Mouse (Mus musculus): ENCODE results near the gene Inpp5d.

Gene Inpp5d

DNA sequence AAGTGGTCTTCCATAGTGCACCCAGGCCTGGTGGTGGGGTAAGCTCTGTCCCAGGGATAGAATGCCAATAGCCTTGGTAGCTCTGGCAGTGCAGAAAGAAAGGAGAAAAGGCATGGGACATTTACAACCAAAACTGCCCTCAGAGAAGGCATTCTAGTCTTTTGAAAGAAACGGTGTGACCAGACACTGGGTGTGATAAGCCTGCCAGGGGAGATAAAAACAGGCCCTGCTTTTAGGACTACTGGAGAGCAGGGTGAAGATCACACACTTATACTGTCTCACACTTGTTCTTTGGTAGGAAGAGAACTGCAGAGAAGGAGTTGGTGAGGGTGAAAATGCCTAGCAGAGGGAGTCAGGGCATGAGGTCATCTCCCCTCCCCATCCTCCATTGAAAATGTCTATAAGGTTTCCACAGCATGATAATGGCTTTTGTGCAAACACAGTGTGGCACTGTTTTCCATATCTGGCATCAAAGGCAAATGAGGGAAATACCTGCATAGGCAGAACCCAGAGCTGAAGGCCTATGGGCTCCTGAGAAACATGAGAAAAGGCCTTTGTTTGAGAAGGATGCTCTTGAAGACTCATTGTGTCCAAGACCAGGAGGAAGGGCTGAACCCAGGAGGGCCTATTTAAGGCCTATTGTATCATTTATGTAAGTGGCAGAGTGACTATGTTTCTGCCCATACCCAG is 4.0 kb downstream of the Inpp5d start:
- no peak for DNase-seq (ENCODE audit: low spot score in 2 of 2)

DNA sequence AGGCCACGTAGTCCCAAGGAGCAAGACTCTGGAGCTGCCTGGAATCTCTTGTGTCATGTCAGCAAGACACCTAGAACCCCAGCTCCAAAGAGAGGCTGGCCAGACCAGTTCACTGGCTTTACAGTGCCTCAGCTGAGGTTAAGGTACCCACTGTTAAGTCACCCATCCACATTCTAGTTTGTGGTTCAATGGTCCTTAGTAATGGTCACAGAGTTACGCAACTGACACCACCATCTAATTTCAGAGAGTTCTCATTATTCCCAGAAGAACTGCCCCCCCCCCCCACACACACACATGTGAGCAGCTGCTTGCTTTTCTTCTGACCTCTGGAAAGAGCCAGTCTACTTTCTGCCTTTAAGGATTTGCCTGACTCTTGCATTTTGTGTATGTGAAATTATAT is 4.7 kb downstream of the Inpp5d start:
- DNase-seq (ENCODE audit: low spot score in 2 of 2): no peak

DNA sequence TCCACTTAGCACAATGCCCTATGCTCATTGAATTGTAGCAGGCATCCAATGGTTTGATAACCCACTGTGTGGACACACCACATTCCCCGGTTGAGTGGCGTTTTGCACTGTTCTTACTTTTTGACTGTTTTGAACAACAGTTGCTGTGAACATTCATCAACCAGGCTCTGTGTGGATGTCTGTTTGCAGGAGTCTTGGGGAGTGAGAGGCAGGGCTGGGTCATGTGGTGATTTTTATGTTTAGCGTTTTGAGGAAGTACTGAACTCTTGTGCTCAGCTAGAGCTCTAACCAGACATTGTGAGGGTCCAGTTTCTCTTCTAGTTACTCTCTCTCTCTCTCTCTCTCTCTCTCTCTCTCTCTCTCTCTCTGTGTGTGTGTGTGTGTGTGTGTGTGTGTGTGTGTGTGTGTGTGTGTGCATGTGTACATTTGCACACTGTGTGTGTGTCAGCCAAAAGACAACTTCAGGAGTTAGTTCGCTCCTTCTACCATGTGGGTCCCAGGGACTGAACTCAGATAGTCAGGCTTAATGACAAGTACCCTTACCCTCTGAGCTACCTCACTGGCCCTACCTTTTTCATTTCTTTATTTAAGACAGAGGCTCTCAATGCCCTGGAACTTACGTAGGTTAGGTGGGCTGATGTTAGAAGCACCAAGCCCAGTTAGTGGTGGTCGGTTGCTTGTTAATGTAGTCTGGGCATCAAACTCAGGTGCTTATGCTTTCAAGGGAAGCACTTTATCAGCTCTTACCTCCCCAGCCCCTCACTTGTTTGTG is 5.3 kb downstream of the Inpp5d start:
- DNase-seq (ENCODE audit: low spot score in 2 of 2): peak in 1 of 2 experiments; percentile 67

DNA sequence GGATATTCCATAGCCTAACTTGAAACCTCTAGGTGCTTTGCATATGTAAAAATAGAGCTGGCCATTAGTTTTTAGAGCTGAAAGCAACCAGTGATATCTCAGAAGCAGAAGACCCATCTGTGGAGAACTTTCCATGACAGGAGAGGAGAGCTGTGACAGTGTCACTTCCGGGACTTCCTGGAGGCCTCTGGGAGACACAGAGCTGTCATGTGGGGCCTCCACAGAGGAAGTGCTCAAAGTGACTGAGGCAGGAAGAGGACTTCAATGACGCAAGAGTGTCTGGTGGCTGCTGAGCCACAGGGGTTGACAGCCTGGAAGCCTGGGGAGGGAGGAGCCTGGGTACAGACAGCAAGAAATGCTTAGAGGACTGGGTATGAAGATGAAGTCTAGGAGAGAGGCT is 6.2 kb downstream of the Inpp5d start:
- DNase-seq (ENCODE audit: low spot score in 2 of 2): peak; percentile 89 to 91

DNA sequence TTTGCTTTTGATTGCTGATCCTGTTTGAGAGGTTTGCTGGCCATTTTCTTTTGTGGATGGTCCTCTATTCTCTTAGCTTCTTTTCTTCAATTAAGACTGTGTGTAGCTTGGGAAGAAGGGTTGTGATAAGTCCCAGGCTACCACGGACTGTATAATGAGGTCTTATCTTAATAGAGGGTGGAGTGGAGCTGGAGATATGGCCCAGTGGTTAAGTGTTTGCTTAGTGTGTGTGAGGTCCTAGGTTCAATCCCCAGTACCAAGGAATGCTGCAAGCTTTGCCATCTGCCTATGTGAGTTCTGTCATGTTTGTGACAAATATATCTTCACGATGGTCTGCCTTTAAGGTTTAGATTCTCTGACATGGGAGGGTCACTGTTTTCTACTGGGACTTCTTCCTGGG is 8.0 kb downstream of the Inpp5d start:
- DNase-seq (ENCODE audit: low spot score in 2 of 2): no peak

DNA sequence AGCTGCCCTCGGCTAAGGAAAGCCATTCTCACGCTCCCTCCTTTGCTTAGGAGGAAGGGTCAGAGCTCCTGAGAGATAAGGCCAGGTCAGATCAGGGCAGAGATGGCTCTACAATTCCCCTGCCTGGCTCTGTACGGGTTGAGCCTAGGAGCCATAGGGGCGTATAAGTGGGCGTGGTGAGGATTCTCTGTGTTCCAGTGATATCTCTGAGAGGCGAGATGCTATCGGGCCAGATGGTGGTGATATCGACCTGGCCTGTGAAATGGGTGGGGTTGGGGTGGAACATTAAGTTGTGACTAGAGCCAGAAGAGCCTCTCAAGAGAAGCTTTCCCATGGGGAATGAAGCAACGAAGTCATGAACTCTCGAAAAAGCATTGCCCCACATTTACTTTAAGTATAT is 11.5 kb downstream of the Inpp5d start:
- no peak for DNase-seq (ENCODE audit: low spot score in 2 of 2)

DNA sequence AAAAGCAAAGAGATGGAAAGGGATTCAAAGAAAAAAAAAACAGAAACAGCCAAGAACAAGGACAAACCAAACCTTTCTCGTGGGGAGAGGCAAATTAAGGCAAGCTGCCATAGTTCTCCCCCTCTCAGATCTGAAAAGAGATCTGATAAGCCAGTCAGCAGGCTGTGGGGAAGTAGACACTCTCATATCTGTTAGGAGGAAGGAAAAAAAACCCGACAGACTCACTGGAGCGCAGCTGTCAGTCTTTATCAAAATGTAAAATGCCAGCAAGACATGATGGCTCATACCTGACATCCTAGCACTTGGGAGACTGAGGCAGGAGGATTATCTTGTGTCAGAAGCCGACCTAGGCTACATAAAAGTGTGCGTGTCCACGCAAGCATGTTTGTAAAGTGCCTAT is 12.1 kb downstream of the Inpp5d start:
- DNase-seq (ENCODE audit: low spot score in 2 of 2): no peak

DNA sequence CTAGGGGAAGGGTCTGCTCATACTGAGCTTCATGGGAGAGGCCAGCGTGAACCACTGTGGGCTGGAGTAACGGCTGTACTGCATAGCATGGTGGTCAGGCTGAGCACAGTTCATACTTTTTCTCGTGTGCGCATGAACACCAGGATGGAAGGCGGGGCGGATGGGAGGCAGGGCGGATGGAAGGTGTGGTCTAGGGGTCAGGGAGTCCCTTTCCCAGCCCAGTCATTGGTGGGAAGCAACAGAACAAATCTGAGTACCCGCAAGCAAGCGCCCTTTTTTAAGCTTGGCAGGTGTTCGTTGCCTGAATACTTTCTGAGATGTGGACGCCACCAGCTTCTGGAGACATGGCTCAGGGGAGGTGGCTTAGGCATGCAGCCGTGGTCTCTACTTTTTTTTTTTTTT is 16.6 kb downstream of the Inpp5d start:
- no peak for DNase-seq (ENCODE audit: low spot score in 2 of 2)

DNA sequence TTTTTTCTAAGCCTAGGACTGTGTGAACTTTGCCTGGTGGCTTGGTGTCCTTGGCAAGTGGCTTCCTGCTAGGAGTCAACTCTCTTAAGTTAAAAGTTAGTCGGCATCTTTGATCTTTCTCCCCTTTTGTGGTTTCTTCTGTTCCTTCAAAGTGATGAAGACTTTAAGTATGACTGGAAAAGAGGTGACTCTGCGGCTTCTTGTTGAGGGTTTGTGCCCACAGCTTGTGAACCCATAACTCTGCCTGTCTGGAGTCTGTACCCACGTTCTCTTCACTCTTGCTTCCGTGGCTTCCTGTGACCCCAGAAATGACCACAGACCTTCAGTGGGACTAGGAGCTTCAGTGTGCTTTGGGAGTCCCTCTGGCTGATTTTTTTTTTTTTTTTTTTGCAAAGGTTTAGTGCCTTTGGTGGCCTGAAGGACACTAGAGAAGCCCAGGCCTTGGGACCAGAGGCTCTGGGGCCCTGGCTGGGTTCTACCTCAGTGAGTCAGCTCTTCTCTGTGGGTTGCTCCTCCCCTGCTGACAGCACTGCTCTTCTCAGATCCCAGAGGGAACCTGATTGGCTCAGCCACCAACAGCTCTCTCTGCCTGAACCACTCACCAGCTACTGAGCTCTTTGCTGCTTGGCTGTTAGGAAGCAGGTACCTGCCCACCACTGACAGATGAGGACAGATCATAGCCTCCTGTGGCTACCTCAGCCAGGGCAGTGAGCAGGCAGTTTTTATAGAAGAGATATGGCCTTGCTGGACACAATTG is 17.2 kb downstream of the Inpp5d start:
- DNase-seq (ENCODE audit: low spot score in 2 of 2): peak; percentile 73 to 77

DNA sequence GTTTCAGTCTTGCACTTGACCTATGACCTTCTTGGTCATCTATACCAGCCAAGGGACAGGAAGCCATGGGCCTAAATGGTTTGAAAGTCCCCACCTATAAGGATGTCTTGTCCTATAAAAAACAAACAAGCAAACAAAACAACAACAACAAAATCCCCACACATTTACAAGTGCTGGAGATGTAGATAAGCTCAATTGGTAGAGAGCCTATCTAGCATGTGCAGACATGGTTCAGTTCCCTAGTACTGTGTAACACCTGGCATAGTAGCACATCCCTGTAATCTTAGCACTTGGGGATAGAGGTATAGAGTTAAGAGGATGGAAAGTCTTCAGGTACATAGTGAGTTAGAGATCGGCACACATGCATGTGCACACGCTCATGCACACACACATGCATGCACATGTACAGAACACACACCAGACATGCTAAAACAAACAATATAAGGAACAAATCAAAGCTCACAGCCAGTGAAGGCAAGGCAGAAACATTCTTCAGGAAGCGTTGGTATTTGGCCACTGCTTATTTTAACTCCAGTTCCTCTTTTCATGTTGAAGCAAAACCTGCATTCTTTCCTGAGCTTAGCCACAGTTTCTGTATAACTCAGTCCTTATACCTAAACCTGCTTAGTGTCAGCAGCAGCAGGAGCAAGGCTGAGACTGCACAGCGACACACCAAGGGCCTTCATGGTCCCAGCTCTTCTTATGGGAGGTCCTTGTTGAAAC is 17.9 kb downstream of the Inpp5d start:
- DNase-seq (ENCODE audit: low spot score in 2 of 2): no peak

DNA sequence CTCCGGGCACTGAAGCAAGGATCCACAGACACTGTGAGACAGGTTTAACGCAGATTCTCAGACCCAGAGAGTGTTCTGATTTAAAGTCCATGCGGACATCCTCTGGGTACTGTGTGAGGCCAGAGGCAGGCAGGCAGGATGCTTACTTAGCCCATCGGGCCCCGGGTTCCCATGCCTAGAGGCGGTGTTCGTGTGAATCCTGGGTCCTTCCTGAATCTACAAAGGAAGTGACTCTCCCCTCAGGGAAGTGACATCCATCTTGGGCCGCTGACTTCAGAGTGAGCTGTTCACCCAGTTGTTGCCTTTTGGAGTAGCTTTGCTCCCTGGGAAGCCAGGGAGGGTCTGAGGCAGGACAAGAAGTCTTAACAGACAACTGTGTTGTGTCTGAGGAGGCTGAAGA is 19.6 kb downstream of the Inpp5d start:
- DNase-seq (ENCODE audit: low spot score in 2 of 2): no peak

DNA sequence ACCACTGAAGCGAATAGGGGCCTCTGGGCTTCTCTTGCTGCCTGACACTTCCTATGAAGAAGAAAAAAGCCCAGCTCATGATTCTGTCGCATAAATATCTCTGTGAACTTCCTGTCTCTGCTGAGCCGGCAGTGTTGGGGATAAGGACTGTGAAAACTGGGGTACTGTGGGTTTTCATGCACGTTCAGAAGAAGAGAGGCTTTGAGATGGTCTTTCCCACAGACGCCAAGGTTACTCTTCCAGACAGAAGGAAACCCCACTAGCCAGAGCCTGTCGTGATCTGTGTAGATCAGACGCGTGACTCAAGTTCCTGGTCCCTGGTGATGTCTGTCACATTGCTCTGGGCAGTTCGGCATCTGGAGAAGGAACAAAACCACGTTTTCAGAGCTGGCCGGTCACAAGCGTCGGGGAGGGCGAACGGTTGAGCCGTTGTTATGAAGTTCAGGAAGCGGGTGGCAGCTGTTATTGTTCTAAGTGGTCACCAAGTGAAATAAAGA is 20.1 kb downstream of the Inpp5d start:
- peak; percentile 85 to 90 for DNase-seq (ENCODE audit: low spot score in 2 of 2)

DNA sequence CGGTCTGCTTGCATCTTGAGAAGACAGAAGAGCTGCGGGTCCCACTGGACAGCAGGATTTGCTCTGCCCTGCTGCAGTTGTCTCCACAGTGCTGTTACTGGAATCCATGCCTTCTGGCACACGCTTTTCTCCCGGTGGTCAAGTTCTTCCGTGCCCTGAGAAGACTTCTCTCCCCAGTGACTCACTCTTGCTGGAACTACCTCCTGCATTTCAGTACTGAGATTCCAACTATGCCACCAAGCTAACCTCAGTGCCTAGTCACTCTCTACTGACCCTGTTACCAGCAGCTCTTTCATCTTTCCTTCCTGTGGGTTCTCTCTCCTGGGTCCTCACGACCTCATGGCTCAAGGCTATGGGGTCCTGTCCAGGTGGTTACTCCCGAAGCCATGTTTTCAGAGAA is 22.9 kb downstream of the Inpp5d start:
- DNase-seq (ENCODE audit: low spot score in 2 of 2): no peak

DNA sequence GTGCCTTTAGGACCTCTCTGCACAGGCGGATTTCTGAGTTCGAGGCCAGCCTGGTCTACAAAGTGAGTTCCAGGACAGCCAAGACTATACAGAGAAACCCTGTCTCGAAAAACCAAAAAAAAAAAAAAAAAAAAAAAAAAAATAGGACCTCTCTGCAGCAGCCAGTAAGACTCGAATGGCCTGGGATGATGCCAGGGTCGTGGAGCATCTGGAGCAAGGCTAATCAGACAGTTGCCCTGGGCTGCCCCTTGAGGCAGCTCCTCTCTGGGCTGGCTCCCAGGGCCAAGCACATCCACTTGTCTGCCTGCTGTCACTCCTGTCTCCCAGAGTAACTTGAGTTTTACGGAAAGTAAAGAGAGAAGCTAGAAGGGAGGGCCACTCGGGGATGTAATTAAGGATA is 24.9 kb downstream of the Inpp5d start:
- no peak for DNase-seq (ENCODE audit: low spot score in 2 of 2)

DNA sequence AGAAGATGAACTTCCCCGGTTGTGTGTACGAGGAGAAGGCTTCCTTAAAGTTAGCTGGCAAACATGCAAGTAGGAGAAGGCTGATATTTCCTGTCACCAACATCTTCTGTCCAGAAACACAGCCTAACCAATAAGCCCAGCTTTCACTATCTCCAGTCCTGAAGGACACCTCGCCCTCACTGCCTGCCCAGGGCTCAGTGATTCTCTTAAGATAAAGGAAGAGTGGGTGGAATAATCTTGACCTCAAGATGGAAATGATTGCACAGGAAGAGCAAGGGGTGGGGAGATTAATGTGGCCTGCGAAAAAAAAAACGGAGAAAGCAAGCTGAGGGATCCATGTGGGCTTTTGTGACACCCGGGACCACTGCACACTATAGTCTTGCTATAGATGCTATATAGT is 25.6 kb downstream of the Inpp5d start:
- no peak for DNase-seq (ENCODE audit: low spot score in 2 of 2)

DNA sequence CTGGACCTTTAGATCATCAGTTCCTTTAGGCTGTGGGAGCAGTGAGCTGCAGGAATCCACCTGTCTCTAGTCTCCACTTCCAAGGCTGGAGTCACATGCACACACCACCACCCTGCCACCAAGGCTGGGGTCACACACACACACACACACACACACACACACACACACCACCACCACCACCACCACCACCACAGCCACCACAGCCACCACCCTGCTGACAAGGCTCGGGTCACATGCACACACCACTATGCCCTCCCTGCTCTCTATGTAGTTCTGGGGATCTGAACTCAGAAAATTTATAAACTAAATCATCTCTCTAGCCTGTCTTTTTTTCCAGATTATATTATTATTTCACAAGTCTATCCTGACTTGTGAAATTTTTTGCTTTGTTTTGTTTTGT is 27.7 kb downstream of the Inpp5d start:
- no peak for DNase-seq (ENCODE audit: low spot score in 2 of 2)

DNA sequence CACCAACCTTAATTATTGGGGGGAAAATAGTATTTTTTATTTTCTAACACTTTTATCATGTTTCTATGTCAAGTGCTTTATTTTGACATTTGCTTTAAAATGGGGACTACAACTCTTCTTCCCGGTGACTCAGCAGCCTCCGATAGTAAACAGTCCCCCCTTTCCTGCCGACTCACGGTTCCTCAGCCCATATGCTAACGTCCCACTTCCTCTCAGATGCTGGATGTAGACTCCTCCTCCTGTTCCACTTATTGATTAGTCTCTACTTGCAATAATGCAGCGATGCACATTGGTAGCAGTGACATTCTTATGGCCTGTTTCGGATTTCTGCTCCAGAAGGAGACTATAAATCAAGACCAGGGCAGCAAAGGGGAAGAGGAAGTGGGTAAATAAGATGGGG is 28.5 kb downstream of the Inpp5d start:
- no peak for DNase-seq (ENCODE audit: low spot score in 2 of 2)

DNA sequence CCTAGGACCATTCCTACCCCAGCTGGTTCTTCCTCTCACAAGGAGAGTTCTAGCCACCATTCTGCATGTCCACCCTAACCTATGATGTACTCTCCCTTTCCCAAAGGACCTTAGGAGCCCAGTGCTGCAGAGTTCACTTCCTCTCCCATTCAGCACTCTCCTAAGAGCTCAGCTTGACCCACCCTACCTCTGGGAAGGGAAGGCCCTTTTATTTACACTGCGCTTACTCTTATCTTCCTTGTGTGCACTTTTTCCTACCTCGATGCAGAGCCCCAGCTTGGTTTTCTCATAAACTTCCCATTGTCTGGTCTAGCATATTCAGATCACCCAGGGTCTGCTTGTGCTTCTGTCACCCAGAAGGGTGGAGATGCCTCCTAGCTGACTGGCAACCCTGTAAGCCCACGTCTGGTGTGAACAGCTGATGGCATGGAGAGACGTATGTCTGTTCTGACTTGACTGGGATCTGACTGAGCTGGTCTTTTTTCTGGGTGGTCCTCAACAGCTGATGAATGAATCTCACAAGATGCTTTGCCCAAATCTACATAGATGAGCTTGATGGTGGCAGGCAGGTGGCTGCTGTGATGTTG is 29.2 kb downstream of the Inpp5d start:
- no peak for DNase-seq (ENCODE audit: low spot score in 2 of 2)

DNA sequence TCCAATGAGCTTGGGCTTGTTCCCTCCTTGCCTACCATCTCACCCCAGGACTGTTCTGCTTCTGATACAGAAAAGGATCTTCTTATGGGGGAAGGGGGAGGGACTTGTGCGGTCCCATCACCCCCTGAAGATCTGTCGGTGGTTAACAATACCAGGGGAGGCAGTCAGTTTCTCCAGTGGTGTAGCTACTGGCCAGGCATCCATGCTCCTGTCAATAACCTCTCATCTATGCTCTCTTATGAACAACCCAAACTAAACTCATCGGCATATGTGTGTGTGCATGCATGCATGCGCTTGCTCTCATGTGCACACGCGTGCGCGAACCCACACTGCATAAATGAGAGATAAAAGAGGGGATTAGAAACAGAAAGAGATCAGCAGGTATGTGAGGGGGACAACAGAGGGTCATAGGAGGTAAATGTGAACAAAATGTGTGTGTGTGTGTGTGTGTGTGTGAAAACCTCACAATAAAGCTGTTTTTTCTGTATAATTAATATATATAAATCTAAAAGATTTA is 29.9 kb downstream of the Inpp5d start:
- no peak for DNase-seq (ENCODE audit: low spot score in 2 of 2)

DNA sequence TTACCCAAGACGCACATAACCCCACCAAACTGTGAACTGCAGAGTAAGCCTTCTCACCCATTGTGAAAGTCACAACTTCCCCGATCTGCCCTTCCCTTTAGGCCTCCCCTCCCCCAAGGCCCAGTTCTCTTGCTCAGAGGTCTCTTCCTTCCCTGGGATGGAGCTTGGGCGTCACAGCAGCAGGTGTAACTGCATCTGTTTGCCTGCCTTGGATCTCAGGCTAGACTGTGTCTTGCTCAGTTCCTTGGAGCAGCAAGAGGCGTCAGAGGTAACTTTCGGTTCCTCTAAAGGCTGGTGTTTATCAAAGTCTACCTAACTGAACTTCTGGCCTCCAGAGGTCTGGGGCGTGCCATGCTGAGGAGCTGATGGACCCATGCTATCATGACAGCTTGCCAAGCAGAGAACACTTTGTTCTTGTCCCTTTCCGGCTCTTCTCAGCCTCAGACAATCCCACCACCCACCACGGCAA is 30.5 kb downstream of the Inpp5d start:
- peak; percentile 66 to 94 for DNase-seq (ENCODE audit: low spot score in 2 of 2)

DNA sequence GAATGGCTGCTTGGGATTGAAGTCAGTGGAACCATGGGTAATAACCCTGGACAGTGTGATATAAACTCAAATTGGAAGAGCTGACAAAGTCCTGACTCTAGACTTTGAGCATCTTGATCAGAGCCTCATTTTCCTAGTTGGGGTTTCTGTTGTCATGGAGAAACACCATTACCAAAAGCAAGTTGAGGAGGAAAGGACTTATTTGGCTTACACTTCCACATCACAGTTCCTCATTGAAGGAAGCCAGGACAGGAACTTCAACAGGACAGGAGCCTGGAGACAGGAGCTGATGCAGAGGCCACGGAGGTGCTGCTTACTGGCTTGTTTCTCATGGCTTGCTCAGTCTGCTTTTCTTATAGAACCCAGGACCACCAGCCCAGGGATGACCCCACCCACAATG is 31.3 kb downstream of the Inpp5d start:
- DNase-seq (ENCODE audit: low spot score in 2 of 2): no peak

All from natural killer cell, adult 2 months (primary cell).